Mouse (Mus musculus) liver, embryonic 14.5 days (tissue): ENCODE data around the gene Mum1.

Source experiments
- CTCF ChIP-seq: IDR thresholded peaks from 2 replicates; pipeline ENCODE4 v1.5.1; 2016; ENCODE audit warnings: antibody characterized with exemption, low read depth, control low read depth
- EP300 ChIP-seq: IDR thresholded peaks from 2 replicates; pipeline ENCODE4 v1.6.1; 2016; ENCODE audit warnings: antibody characterized with exemption, low read depth

DNA sequence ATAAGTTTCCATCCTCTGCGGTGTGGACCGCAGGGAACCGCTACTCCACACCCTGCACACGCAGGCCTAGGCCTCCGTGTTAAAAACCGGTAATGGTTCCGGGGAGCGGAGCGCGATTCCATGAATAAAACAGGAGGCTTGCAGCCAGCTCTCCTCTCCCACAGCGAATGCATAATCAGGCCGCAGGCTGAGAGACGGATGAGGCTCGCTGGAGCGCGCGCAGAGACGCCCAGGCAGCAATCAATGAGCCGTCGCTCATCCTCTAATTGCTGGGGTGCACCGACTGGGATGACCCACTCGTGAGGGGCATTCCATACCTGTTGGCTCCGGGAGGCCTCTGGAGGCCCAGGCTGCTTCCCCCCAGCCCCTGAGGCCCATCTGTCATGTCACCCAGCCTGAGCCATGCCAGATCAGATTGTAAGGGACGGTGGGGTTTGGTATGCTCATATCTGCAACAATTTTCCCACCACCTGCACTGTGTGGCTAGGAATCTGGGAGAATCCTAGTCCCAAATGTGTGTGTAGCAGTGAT lies 17.3 kb upstream of the Mum1 start:
- TF ChIP-seq CTCF (no peak), EP300 (no peak)
